Mouse (Mus musculus) hindbrain, embryonic 12.5 days (tissue): ENCODE measurements around the gene Wnt9a. TPM values are rescaled to one million over a fixed set of nuclear protein-coding genes. Genes with fewer than 3 reads are reported as not detected.

Experiments used
- ATAC-seq: fragments of 200-750 bp; cut with Nextera tagmentation; 2 replicates; pipeline ENCODE4 v1.8.0; 2017; ENCODE audit warnings: moderate TSS enrichment; ENCODE audit not compliant: low FRiP score
- H3K27ac ChIP-seq: fragments of 300-500 bp; sonication (generic); 2 replicates; pipeline ENCODE4 v1.5.1; 2016; ENCODE audit warnings: mild to moderate bottlenecking
- H3K27me3 ChIP-seq: fragments of 300-500 bp; sonication (generic); 2 replicates; pipeline ENCODE4 v1.6.1; 2016; ENCODE audit warnings: mild to moderate bottlenecking
- H3K36me3 ChIP-seq: fragments of 300-500 bp; sonication (generic); 2 replicates; pipeline ENCODE4 v1.6.1; 2016; ENCODE audit warnings: mild to moderate bottlenecking
- H3K4me1 ChIP-seq: fragments of 300-500 bp; sonication (generic); 2 replicates; pipeline ENCODE4 v1.6.1; 2016
- H3K4me2 ChIP-seq: fragments of 300-500 bp; sonication (generic); replicated peaks from 2 replicates; pipeline ENCODE4 v1.6.1; 2016; ENCODE audit warnings: mild to moderate bottlenecking
- H3K4me3 ChIP-seq: fragments of 300-500 bp; sonication (generic); 2 replicates; pipeline ENCODE4 v1.5.1; 2016; ENCODE audit warnings: mild to moderate bottlenecking
- H3K9ac ChIP-seq: fragments of 300-500 bp; sonication (generic); 2 replicates; pipeline ENCODE4 v1.6.1; 2016; ENCODE audit warnings: mild to moderate bottlenecking, moderate library complexity
- H3K9me3 ChIP-seq: fragments of 300-500 bp; sonication (generic); replicated peaks from 2 replicates; pipeline ENCODE4 v1.6.1; 2016; ENCODE audit warnings: mild to moderate bottlenecking
- WGBS: fragments of 180-500 bp; shearing (Covaris S2); methylation state at CpG from one replicate; pipeline ENCODE4 v1.1.7; 2016; 5-methylcytosine and 5-hydroxymethylcytosine counted together
- polyA plus RNA-seq: library from polyadenylated mRNA; unstranded; fragments of >200 nt; fragmentation: Nextera tagmentation; extraction: Ambion mirVana; gene quantifications from 2 replicates; pipeline ENCODE4 v1.2.1, GENCODE M21; 2016

Gene Wnt9a
- polyA plus RNA-seq, result 6.1 and 6.9 TPM in 2 replicates

- Histone ChIP-seq H3K27me3 (peaks cover 70% of the 10 kb centered on the region), H3K4me2 (peak within 1 kb of the TSS; percentile 90), H3K27ac (no peak within 1 kb of the TSS; the same call in 1 of the 2 replicates), H3K9ac (peak within 1 kb of the TSS; percentile 69), H3K4me1 (peaks cover 51% of the 10 kb centered on the region), H3K4me3 (peak within 1 kb of the TSS; percentile 59), H3K9me3 (no peaks in the 10 kb centered on the region), H3K36me3 (no peaks in the 10 kb centered on the region)
- peak; percentile 35; the same call in 1 of the 2 replicates for ATAC-seq
- under 1% methylated on average over 114 of the region's 128 CpGs for WGBS
Measured at GRCm38 (mm10) chr11:59306461-59307421, at the start of gene Wnt9a. Gene Wnt9a, plus strand, starts transcription at chr11:59306928.

- 91% methylated on average over 7 of the region's 7 CpGs for WGBS
- no peaks in the 10 kb centered on the region for H3K9me3 ChIP-seq
- no peak overlapping the region for H3K4me3 ChIP-seq
Measured at GRCm38 (mm10) chr11:59259647-59260046, 47.1 kb upstream of the Wnt9a start.

GRCm38 (mm10) chr11:59260706-59261493 is 45.8 kb upstream of the Wnt9a start:
- H3K4me2 ChIP-seq, result no peak overlapping the region
- no peak for ATAC-seq
- H3K4me3 ChIP-seq, result no peak overlapping the region
- no peaks in the 10 kb centered on the region for H3K9me3 ChIP-seq
- H3K27me3 ChIP-seq, result peaks cover 40% of the 10 kb centered on the region
- no peaks in the 10 kb centered on the region for H3K36me3 ChIP-seq
- no peak overlapping the region for H3K27ac ChIP-seq
- WGBS, result 82% methylated on average over 10 of the region's 10 CpGs
- peaks cover 19% of the 10 kb centered on the region for H3K4me1 ChIP-seq
- no peak overlapping the region for H3K9ac ChIP-seq

More at GRCm38 (mm10) chr11:59259647-59260046, 47.1 kb upstream of the Wnt9a start:
- Histone ChIP-seq H3K9ac (no peak overlapping the region), H3K27me3 (peaks cover 31% of the 10 kb centered on the region), H3K36me3 (no peaks in the 10 kb centered on the region), H3K4me2 (no peak overlapping the region), H3K27ac (no peak overlapping the region), H3K4me1 (peaks cover 14% of the 10 kb centered on the region)
- ATAC-seq, result no peak

GRCm38 (mm10) chr11:59262308-59262707 is 44.4 kb upstream of the Wnt9a start:
- Histone ChIP-seq H3K9ac (no peak overlapping the region), H3K9me3 (no peaks in the 10 kb centered on the region), H3K27me3 (peaks cover 54% of the 10 kb centered on the region), H3K4me2 (no peak overlapping the region), H3K4me1 (peaks cover 22% of the 10 kb centered on the region), H3K27ac (no peak overlapping the region), H3K4me3 (no peak overlapping the region), H3K36me3 (no peaks in the 10 kb centered on the region)
- no peak for ATAC-seq

- Histone ChIP-seq H3K4me2 (peak overlapping the region; percentile 68), H3K9me3 (0 out of 2 replicates have a peak, but pooled peaks cover 5% of the 10 kb centered on the region), H3K4me1 (peaks cover 22% of the 10 kb centered on the region), H3K4me3 (peak overlapping the region; percentile 43), H3K9ac (peak overlapping the region; percentile 71), H3K36me3 (no peaks in the 10 kb centered on the region), H3K27me3 (peaks cover 58% of the 10 kb centered on the region), H3K27ac (peak overlapping the region; percentile 64)
- WGBS, result under 1% methylated on average over 56 of the region's 56 CpGs
- ATAC-seq, result peak; percentile 90
Measured at GRCm38 (mm10) chr11:59263870-59264563, 42.7 kb upstream of the Wnt9a start.

GRCm38 (mm10) chr11:59264593-59264992 is 42.1 kb upstream of the Wnt9a start:
- WGBS, result 2% methylated on average over 8 of the region's 8 CpGs
- H3K4me3 ChIP-seq, result peak overlapping the region; percentile 43
- H3K27ac ChIP-seq, result peak overlapping the region; percentile 44; the same call in 1 of the 2 replicates
- H3K9me3 ChIP-seq, result 0 out of 2 replicates have a peak, but pooled peaks cover 7% of the 10 kb centered on the region
- H3K9ac ChIP-seq, result peak overlapping the region; percentile 71
- H3K27me3 ChIP-seq, result peaks cover 58% of the 10 kb centered on the region
- peaks cover 22% of the 10 kb centered on the region for H3K4me1 ChIP-seq
- no peaks in the 10 kb centered on the region for H3K36me3 ChIP-seq
- H3K4me2 ChIP-seq, result peak overlapping the region; percentile 68
- peak; percentile 55 for ATAC-seq

- H3K27me3 ChIP-seq, result peaks cover 51% of the 10 kb centered on the region
Measured at GRCm38 (mm10) chr11:59265154-59265813, 41.4 kb upstream of the Wnt9a start.

GRCm38 (mm10) chr11:59266727-59267126 is 40.0 kb upstream of the Wnt9a start:
- ATAC-seq, result no peak
- Histone ChIP-seq H3K9ac (no peak overlapping the region), H3K4me1 (peaks cover 22% of the 10 kb centered on the region), H3K27ac (no peak overlapping the region), H3K36me3 (no peaks in the 10 kb centered on the region), H3K27me3 (peaks cover 39% of the 10 kb centered on the region), H3K4me3 (no peak overlapping the region), H3K9me3 (0 out of 2 replicates have a peak, but pooled peaks cover 7% of the 10 kb centered on the region), H3K4me2 (no peak overlapping the region)
- 29% methylated on average over 6 of the region's 6 CpGs for WGBS

More at GRCm38 (mm10) chr11:59265154-59265813, 41.4 kb upstream of the Wnt9a start:
- 0 out of 2 replicates have a peak overlapping the region, but pooled peaks have one; percentile 12 for H3K27ac ChIP-seq
- H3K4me1 ChIP-seq, result peaks cover 22% of the 10 kb centered on the region
- 0 out of 2 replicates have a peak, but pooled peaks cover 7% of the 10 kb centered on the region for H3K9me3 ChIP-seq
- 52% methylated on average over 8 of the region's 8 CpGs for WGBS
- no peak overlapping the region for H3K4me3 ChIP-seq
- no peak overlapping the region for H3K4me2 ChIP-seq
- no peaks in the 10 kb centered on the region for H3K36me3 ChIP-seq
- H3K9ac ChIP-seq, result no peak overlapping the region
- ATAC-seq, result no peak

GRCm38 (mm10) chr11:59274184-59274583 is 32.5 kb upstream of the Wnt9a start:
- ATAC-seq, result no peak
- Histone ChIP-seq H3K27ac (no peak overlapping the region), H3K27me3 (0 out of 2 replicates have a peak, but pooled peaks cover 5% of the 10 kb centered on the region), H3K36me3 (no peaks in the 10 kb centered on the region), H3K4me3 (no peak overlapping the region), H3K4me1 (no peaks in the 10 kb centered on the region), H3K9me3 (0 out of 2 replicates have a peak, but pooled peaks cover under 1% of the 10 kb centered on the region), H3K4me2 (no peak overlapping the region), H3K9ac (no peak overlapping the region)
- 71% methylated on average over 3 of the region's 3 CpGs for WGBS

GRCm38 (mm10) chr11:59276877-59277276 is 29.9 kb upstream of the Wnt9a start:
- Histone ChIP-seq H3K4me2 (no peak overlapping the region), H3K36me3 (no peaks in the 10 kb centered on the region), H3K9me3 (no peaks in the 10 kb centered on the region), H3K4me1 (no peaks in the 10 kb centered on the region), H3K27ac (no peak overlapping the region), H3K9ac (no peak overlapping the region), H3K27me3 (peaks cover 9% of the 10 kb centered on the region; the same call in 1 of the 2 replicates), H3K4me3 (no peak overlapping the region)
- ATAC-seq, result no peak
- 42% methylated on average over 2 of the region's 2 CpGs for WGBS

- Histone ChIP-seq H3K27me3 (peaks cover 13% of the 10 kb centered on the region), H3K4me2 (no peak overlapping the region), H3K9me3 (no peaks in the 10 kb centered on the region), H3K4me3 (no peak overlapping the region), H3K4me1 (no peaks in the 10 kb centered on the region), H3K9ac (no peak overlapping the region), H3K36me3 (no peaks in the 10 kb centered on the region), H3K27ac (no peak overlapping the region)
- ATAC-seq, result no peak
- 72% methylated on average over 4 of the region's 4 CpGs for WGBS
Measured at GRCm38 (mm10) chr11:59278047-59278446, 28.7 kb upstream of the Wnt9a start.
